Mouse (Mus musculus): ENCODE measurements at regions not wholly inside any gene's neighbourhood (a gene's known extent, or its start where the extent isn't known, plus 50 kb on each side); places are given as distances from the start of the nearest gene placed in this dataset.

GRCm38 (mm10) chr14:46225851-46226608 lies 153.2 kb upstream of the Gm15217 start:
- Histone ChIP-seq H3K9ac (ENCODE audit: low read depth, low read length) (no peak overlapping the region), H3K4me1 (ENCODE audit: control insufficient read depth, low read depth, low read length) (no peaks in the 10 kb centered on the region), H3K9me3 (replicated peaks; ENCODE audit: control insufficient read depth, low read length) (no peaks in the 10 kb centered on the region), H3K27ac (ENCODE audit: low read length) (no peak overlapping the region), H3K4me3 (ENCODE audit: low read depth, low read length) (no peak overlapping the region), H3K27me3 (ENCODE audit: control insufficient read depth, insufficient read depth, low read depth, low read length) (no peaks in the 10 kb centered on the region), H3K4me2 (ENCODE audit: low read depth, low read length) (no peak overlapping the region), H3K36me3 (ENCODE audit: control insufficient read depth, insufficient read depth) (no peaks in the 10 kb centered on the region)
- WGBS (ENCODE audit: insufficient replicate concordance), result 55% methylated on average over 6 of the region's 6 CpGs
- ATAC-seq (ENCODE audit: low read depth), result no peak

DNA sequence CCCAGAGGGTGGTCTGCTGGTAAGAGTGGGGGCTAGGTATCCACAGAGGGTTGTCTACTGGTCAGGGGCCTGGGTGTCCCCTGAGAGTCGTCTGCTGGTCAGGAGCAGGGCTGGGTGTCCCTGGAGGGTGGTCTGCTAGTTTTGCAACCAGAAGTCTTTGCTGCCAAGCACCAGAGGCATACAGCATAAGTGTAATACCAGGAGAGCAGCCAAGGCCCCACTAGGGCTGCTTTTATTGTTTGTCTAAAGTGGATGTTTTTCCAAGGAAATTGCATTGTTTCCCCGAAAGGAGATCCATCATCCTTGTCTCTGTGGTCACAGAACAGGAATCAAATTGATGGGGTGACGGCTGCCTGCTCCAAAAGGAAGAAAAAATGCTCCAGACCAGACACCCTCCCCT lies 145.2 kb upstream of the Gm15217 start:
- Histone ChIP-seq H3K27ac (ENCODE audit: low read length) (no peak overlapping the region), H3K4me1 (ENCODE audit: control insufficient read depth, low read depth, low read length) (no peaks in the 10 kb centered on the region), H3K9me3 (replicated peaks; ENCODE audit: control insufficient read depth, low read length) (no peaks in the 10 kb centered on the region), H3K27me3 (ENCODE audit: control insufficient read depth, insufficient read depth, low read depth, low read length) (no peaks in the 10 kb centered on the region), H3K36me3 (ENCODE audit: control insufficient read depth, insufficient read depth) (no peaks in the 10 kb centered on the region), H3K9ac (ENCODE audit: low read depth, low read length) (no peak overlapping the region), H3K4me2 (ENCODE audit: low read depth, low read length) (no peak overlapping the region), H3K4me3 (ENCODE audit: low read depth, low read length) (no peak overlapping the region)
- no peak for ATAC-seq (ENCODE audit: low read depth)
- WGBS (ENCODE audit: insufficient replicate concordance), result 38% methylated on average over 3 of the region's 3 CpGs

GRCm38 (mm10) chr14:46234835-46235234 lies 144.4 kb upstream of the Gm15217 start:
- H3K36me3 ChIP-seq (ENCODE audit: control insufficient read depth, insufficient read depth), result no peaks in the 10 kb centered on the region
- no peak for ATAC-seq (ENCODE audit: low read depth)
- H3K4me3 ChIP-seq (ENCODE audit: low read depth, low read length), result no peak overlapping the region
- no peaks in the 10 kb centered on the region for H3K27me3 ChIP-seq (ENCODE audit: control insufficient read depth, insufficient read depth, low read depth, low read length)
- H3K9me3 ChIP-seq (replicated peaks; ENCODE audit: control insufficient read depth, low read length), result no peaks in the 10 kb centered on the region
- 77% methylated on average over 8 of the region's 8 CpGs for WGBS (ENCODE audit: insufficient replicate concordance)
- H3K27ac ChIP-seq (ENCODE audit: low read length), result no peak overlapping the region
- H3K9ac ChIP-seq (ENCODE audit: low read depth, low read length), result no peak overlapping the region
- H3K4me2 ChIP-seq (ENCODE audit: low read depth, low read length), result no peak overlapping the region
- H3K4me1 ChIP-seq (ENCODE audit: control insufficient read depth, low read depth, low read length), result no peaks in the 10 kb centered on the region

GRCm38 (mm10) chr14:46240046-46240800 lies 139.0 kb upstream of the Gm15217 start:
- Histone ChIP-seq H3K4me1 (ENCODE audit: control insufficient read depth, low read depth, low read length) (no peaks in the 10 kb centered on the region), H3K27me3 (ENCODE audit: control insufficient read depth, insufficient read depth, low read depth, low read length) (no peaks in the 10 kb centered on the region), H3K9me3 (replicated peaks; ENCODE audit: control insufficient read depth, low read length) (no peaks in the 10 kb centered on the region), H3K36me3 (ENCODE audit: control insufficient read depth, insufficient read depth) (no peaks in the 10 kb centered on the region), H3K4me3 (ENCODE audit: low read depth, low read length) (no peak overlapping the region), H3K4me2 (ENCODE audit: low read depth, low read length) (no peak overlapping the region), H3K9ac (ENCODE audit: low read depth, low read length) (no peak overlapping the region), H3K27ac (ENCODE audit: low read length) (no peak overlapping the region)
- ATAC-seq (ENCODE audit: low read depth), result no peak
- WGBS (ENCODE audit: insufficient replicate concordance), result 69% methylated on average over 15 of the region's 15 CpGs

GRCm38 (mm10) chr14:46240896-46241295 lies 138.3 kb upstream of the Gm15217 start:
- no peak overlapping the region for H3K4me2 ChIP-seq (ENCODE audit: low read depth, low read length)
- WGBS (ENCODE audit: insufficient replicate concordance), result 69% methylated on average over 2 of the region's 2 CpGs
- no peaks in the 10 kb centered on the region for H3K27me3 ChIP-seq (ENCODE audit: control insufficient read depth, insufficient read depth, low read depth, low read length)
- H3K9me3 ChIP-seq (replicated peaks; ENCODE audit: control insufficient read depth, low read length), result no peaks in the 10 kb centered on the region
- H3K4me3 ChIP-seq (ENCODE audit: low read depth, low read length), result no peak overlapping the region
- no peaks in the 10 kb centered on the region for H3K4me1 ChIP-seq (ENCODE audit: control insufficient read depth, low read depth, low read length)
- no peak overlapping the region for H3K9ac ChIP-seq (ENCODE audit: low read depth, low read length)
- no peak for ATAC-seq (ENCODE audit: low read depth)
- H3K36me3 ChIP-seq (ENCODE audit: control insufficient read depth, insufficient read depth), result no peaks in the 10 kb centered on the region
- H3K27ac ChIP-seq (ENCODE audit: low read length), result no peak overlapping the region

DNA sequence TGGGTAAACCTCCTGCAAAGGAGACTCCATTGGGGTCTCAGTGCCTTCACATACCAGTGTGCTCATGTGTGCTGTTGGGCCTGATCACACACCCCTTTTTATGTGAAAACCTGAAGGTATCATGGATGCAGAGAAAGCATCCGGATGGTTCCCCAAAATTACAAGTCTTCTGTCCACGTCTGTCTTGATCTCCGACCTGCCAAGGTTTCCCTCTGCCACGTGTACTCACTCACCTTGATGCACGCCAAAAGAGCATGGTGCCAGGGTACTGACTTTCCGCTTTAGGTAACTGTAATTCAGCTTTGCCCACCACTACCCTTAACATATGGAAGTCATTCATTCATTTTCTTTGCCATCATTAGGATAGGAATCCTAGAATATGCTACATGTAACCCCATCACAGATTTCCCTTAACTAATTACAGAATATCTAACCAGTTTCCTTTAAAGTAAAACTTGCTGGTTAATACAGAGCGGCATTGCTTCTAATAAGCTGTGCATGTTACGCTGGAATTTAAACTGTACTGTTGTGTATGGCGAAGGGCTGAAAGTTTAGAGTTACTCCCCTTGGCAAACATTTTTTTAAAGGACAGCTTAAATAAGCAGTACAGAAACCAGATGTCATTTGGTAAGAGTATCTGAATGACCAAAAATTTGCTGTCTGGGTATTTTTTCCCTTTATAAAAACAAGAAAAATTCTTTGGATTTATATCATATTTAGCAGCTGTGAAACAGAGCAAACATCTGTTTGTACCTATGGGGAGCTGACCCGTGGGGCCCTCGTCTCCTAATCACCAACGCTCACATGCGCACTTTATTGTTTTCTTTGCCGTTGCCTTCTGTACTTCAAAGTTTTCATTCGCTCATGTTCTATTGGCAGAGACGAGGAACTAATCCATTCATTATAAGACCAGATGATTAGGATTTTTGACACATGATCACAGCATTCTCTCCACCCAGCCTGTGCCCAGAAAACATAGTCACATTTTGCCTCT lies 131.4 kb upstream of the Gm15217 start:
- no peaks in the 10 kb centered on the region for H3K4me1 ChIP-seq (ENCODE audit: control insufficient read depth, low read depth, low read length)
- no peaks in the 10 kb centered on the region for H3K36me3 ChIP-seq (ENCODE audit: control insufficient read depth, insufficient read depth)
- no peak overlapping the region for H3K27ac ChIP-seq (ENCODE audit: low read length)
- WGBS (ENCODE audit: insufficient replicate concordance), result 64% methylated on average over 16 of the region's 16 CpGs
- ATAC-seq (ENCODE audit: low read depth), result no peak
- no peaks in the 10 kb centered on the region for H3K9me3 ChIP-seq (replicated peaks; ENCODE audit: control insufficient read depth, low read length)
- H3K9ac ChIP-seq (ENCODE audit: low read depth, low read length), result no peak overlapping the region
- H3K4me2 ChIP-seq (ENCODE audit: low read depth, low read length), result no peak overlapping the region
- H3K4me3 ChIP-seq (ENCODE audit: low read depth, low read length), result no peak overlapping the region
- H3K27me3 ChIP-seq (ENCODE audit: control insufficient read depth, insufficient read depth, low read depth, low read length), result no peaks in the 10 kb centered on the region

DNA sequence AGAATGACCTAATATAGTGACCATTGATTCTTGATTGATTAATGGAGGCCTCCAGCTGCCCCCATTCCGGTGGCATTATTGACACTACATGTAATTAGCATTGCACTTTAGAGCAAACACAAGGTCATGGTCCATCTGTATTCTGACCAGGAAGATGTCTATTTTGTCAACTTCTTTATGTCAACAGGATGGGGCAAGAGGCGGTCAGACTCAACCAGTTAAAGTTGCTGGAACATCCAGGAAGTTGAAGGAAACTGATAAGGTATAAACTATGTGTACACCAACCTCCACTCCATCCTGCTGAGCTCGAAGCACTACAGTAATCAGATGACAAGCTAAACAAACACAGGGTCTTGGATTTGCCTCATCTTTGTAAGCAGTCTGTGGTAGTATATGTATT lies 130.1 kb upstream of the Gm15217 start:
- ATAC-seq (ENCODE audit: low read depth), result peak; percentile 21; the same call in 1 of the 2 replicates
- H3K4me2 ChIP-seq (ENCODE audit: low read depth, low read length), result no peak overlapping the region

GRCm38 (mm10) chr14:46255261-46255660 lies 124.0 kb upstream of the Gm15217 start:
- Histone ChIP-seq H3K4me2 (ENCODE audit: low read depth, low read length) (no peak overlapping the region), H3K36me3 (ENCODE audit: control insufficient read depth, insufficient read depth) (no peaks in the 10 kb centered on the region)
- WGBS (ENCODE audit: insufficient replicate concordance), result 56% methylated on average over 3 of the region's 3 CpGs

More for the DNA sequence above, 130.1 kb upstream of the Gm15217 start:
- no peaks in the 10 kb centered on the region for H3K4me1 ChIP-seq (ENCODE audit: control insufficient read depth, low read depth, low read length)
- H3K27ac ChIP-seq (ENCODE audit: low read length), result no peak overlapping the region
- no peak overlapping the region for H3K4me3 ChIP-seq (ENCODE audit: low read depth, low read length)
- no peak overlapping the region for H3K9ac ChIP-seq (ENCODE audit: low read depth, low read length)
- no peaks in the 10 kb centered on the region for H3K36me3 ChIP-seq (ENCODE audit: control insufficient read depth, insufficient read depth)
- H3K27me3 ChIP-seq (ENCODE audit: control insufficient read depth, insufficient read depth, low read depth, low read length), result no peaks in the 10 kb centered on the region
- no peaks in the 10 kb centered on the region for H3K9me3 ChIP-seq (replicated peaks; ENCODE audit: control insufficient read depth, low read length)
- 16% methylated on average over 3 of the region's 3 CpGs for WGBS (ENCODE audit: insufficient replicate concordance)

More at GRCm38 (mm10) chr14:46255261-46255660, 124.0 kb upstream of the Gm15217 start:
- no peak for ATAC-seq (ENCODE audit: low read depth)
- no peak overlapping the region for H3K9ac ChIP-seq (ENCODE audit: low read depth, low read length)
- no peaks in the 10 kb centered on the region; the same call in 1 of the 2 replicates for H3K4me1 ChIP-seq (ENCODE audit: control insufficient read depth, low read depth, low read length)
- no peak overlapping the region for H3K4me3 ChIP-seq (ENCODE audit: low read depth, low read length)
- no peak overlapping the region for H3K27ac ChIP-seq (ENCODE audit: low read length)
- H3K9me3 ChIP-seq (replicated peaks; ENCODE audit: control insufficient read depth, low read length), result no peaks in the 10 kb centered on the region
- no peaks in the 10 kb centered on the region for H3K27me3 ChIP-seq (ENCODE audit: control insufficient read depth, insufficient read depth, low read depth, low read length)

All from liver, embryonic 16.5 days (tissue).